Comparison of ENCODE assay signal across 12 mouse cellular contexts in the genomic region with DNA sequence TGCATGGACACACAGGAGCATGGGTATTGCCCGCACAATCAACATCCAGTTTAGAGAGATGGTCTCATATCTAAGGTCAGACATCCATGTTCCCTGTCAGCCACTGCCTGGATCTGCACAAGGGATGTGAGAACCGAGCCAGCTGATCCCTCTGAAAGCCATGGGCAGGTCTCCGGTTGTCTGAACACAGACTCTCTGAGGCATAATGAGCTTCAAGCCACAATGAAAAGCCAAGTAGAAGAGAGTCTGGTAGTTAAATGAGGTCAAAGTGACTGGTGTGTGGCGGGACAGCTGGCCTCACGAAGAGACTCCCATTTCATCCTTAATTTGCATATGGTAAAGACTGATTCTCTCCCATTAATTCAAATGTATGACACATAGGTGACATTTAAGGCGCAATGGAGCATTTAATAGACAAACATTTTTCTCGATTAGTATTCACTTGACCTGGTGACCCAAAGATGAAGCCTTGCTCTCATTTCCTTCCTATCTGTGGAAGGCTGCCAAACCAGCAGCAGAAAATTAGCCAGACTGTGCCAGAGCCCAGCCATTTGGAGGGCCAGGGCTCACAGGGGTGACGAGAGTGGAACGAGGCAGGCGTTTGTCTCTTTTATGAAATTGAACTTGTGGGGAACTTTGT.
DNase-seq lines count a peak whose midpoint lies in the region; ATAC-seq lines count a peak whose summit lies in the region.
"Had no signal": no experiment of that assay in that cellular context is flagged by ENCODE, and none has a peak within 500 bp of the region (broad histone marks: within the 10 kb centered on the region; RNA-seq: fewer than 3 reads in every experiment).

No protein-coding gene starts in this region.

- no peaks in the 10 kb centered on the region for H3K27me3 ChIP-seq in midbrain, embryonic 11.5 days (ENCODE audit: control insufficient read depth, insufficient read depth, low read length)
- H3K27me3 ChIP-seq in midbrain, embryonic 15.5 days (replicated peaks), result no peaks in the 10 kb centered on the region

- peak; percentile 48 to 54 for DNase-seq in cerebellum, postnatal 14 days
- DNase-seq in cerebellum, postnatal 4 days (ENCODE audit: low spot score in 2 of 2), result no peak
- DNase-seq in midbrain, embryonic 11.5 days (ENCODE audit: low spot score, missing footprints), result no peak
- DNase-seq in kidney, adult 18-20 months, result peak; percentile 28
- peak; percentile 97 for DNase-seq in retina, postnatal 1 day
- DNase-seq in thymus, postnatal 0 days (ENCODE audit: low spot score), result no peak
- DNase-seq: gastrocnemius, postnatal 25 days had no signal

- peaks cover 4% of the 10 kb centered on the region; the same call in 1 of the 2 replicates for H3K4me1 ChIP-seq in midbrain, embryonic 11.5 days (ENCODE audit: control insufficient read depth, insufficient read depth, low read length)
- H3K4me1 ChIP-seq in midbrain, embryonic 15.5 days, result peaks cover 7% of the 10 kb centered on the region

- H3K4me3 ChIP-seq in midbrain, embryonic 11.5 days (ENCODE audit: low read depth, low read length), result no peak overlapping the region
- H3K4me3 ChIP-seq in midbrain, embryonic 15.5 days, result no peak overlapping the region

- no peak overlapping the region for H3K9ac ChIP-seq in midbrain, embryonic 11.5 days (ENCODE audit: low read length)
- no peak overlapping the region for H3K9ac ChIP-seq in midbrain, embryonic 15.5 days
- H3K9ac ChIP-seq: liver, embryonic 14.5 days had no signal

- WGBS in midbrain, embryonic 11.5 days, result 65% methylated on average over 10 of the region's 10 CpGs
- WGBS in midbrain, embryonic 15.5 days, result 47% methylated on average over 10 of the region's 10 CpGs

- no peak overlapping the region for H3K4me2 ChIP-seq in midbrain, embryonic 11.5 days
- no peak overlapping the region for H3K4me2 ChIP-seq in midbrain, embryonic 15.5 days

- 0 out of 2 replicates have a peak, but pooled peaks have one; percentile 30 for ATAC-seq in midbrain, embryonic 11.5 days (ENCODE audit: low FRiP score)
- no peak for ATAC-seq in midbrain, embryonic 15.5 days (replicated peaks)
- ATAC-seq in megakaryocyte, adult 5-6 weeks (ENCODE audit: poor library complexity, severe bottlenecking), result no peak
- ATAC-seq: activated CD4-positive, CD25-positive, alpha-beta regulatory T cell, adult 4 months; CD4-positive, CD25-positive, alpha-beta regulatory T cell, adult 4 months had no signal

- H3K36me3 ChIP-seq in midbrain, embryonic 11.5 days (ENCODE audit: control insufficient read depth, insufficient read depth, low read length), result no peaks in the 10 kb centered on the region
- no peaks in the 10 kb centered on the region for H3K36me3 ChIP-seq in midbrain, embryonic 15.5 days (replicated peaks)

- no peak overlapping the region for H3K27ac ChIP-seq in midbrain, embryonic 11.5 days (ENCODE audit: low read depth, low read length)
- no peak overlapping the region for H3K27ac ChIP-seq in midbrain, embryonic 15.5 days
- H3K27ac ChIP-seq: liver, embryonic 14.5 days had no signal

- H3K9me3 ChIP-seq in midbrain, embryonic 11.5 days (ENCODE audit: control insufficient read depth, low read length), result no peaks in the 10 kb centered on the region
- H3K9me3 ChIP-seq in midbrain, embryonic 15.5 days, result no peaks in the 10 kb centered on the region

Comparison
In these comparisons a context has a peak if more than half of its experiments do, and no peak if none do; other contexts are left out.
1. DNase-seq: peak in cerebellum, postnatal 14 days (2 of 2), kidney, adult 18-20 months (single experiment) and retina, postnatal 1 day (single experiment); none in cerebellum, postnatal 4 days (0 of 2), midbrain, embryonic 11.5 days (single experiment) and thymus, postnatal 0 days (single experiment).